Mouse (Mus musculus): ENCODE results near the gene Ptpn6.

DNA sequence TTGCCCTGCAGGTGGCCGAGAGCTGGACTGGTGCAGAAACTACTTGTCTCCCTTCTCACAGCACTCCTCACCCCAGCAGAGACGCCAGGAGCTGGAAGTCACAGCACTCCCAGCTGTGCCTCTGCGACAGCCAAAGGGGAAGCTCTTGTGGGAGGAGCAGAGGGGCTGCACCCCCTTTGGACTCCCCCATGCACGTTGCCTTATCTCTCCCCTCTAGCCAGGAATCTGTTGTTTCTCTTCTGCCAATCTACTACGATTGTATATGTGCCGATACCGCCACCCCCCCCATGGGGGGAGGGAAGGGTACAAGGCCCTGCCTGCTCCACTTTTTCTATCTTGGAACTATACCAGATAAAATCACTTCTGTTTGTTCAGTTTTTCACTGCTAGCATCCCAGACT lies 34.7 kb downstream of the Ptpn6 start:
- TF ChIP-seq EP300 (IDR thresholded peaks at IDR 0.05; ENCODE audit: low read depth) (no peak), CTCF (IDR thresholded peaks at IDR 0.05; ENCODE audit: low read depth) (no peak)

Data from liver, embryonic 14.5 days (tissue).